20 mouse cellular contexts compared by ENCODE assay signal in genomic region chr1:164436749-164437148, GRCm38 (mm10). TPM values are rescaled to one million over a fixed set of nuclear protein-coding genes. Genes with fewer than 3 reads are reported as not detected.
DNase-seq lines count a peak whose midpoint lies in the region; ATAC-seq and TF ChIP-seq lines count a peak whose summit lies in the region.
"Had no signal": no experiment of that assay in that cellular context is flagged by ENCODE, and none has a peak within 500 bp of the region (broad histone marks: within the 10 kb centered on the region; RNA-seq: fewer than 3 reads in every experiment).

No protein-coding gene starts in this region.

- 85% methylated on average over 7 of the region's 7 CpGs for WGBS in hindbrain, embryonic 16.5 days
- 90% methylated on average over 7 of the region's 7 CpGs for WGBS in hindbrain, embryonic 13.5 days
- WGBS in small intestine, adult 2 months = 54% methylated on average over 7 of the region's 7 CpGs

- no peak overlapping the region for H3K27ac ChIP-seq in hindbrain, embryonic 16.5 days (ENCODE audit: low read depth, low read length)
- H3K27ac ChIP-seq in hindbrain, embryonic 13.5 days = no peak overlapping the region
- no peak overlapping the region for H3K27ac ChIP-seq in cortical plate, adult 2 months (ENCODE audit: insufficient read depth, low read length)
- H3K27ac ChIP-seq in small intestine, adult 2 months (ENCODE audit: insufficient read depth, low read depth, low read length) = 0 out of 2 replicates have a peak overlapping the region, but pooled peaks have one; percentile 16
- H3K27ac ChIP-seq: forebrain, embryonic 12.5 days; heart, embryonic 10.5 days; hindbrain, embryonic 12.5 days; intestine, embryonic 15.5 days had no signal

- H3K9ac ChIP-seq in hindbrain, embryonic 16.5 days (ENCODE audit: low read depth, low read length) = no peak overlapping the region
- H3K9ac ChIP-seq in hindbrain, embryonic 13.5 days = no peak overlapping the region
- H3K9ac ChIP-seq: forebrain, embryonic 12.5 days; hindbrain, embryonic 12.5 days; intestine, embryonic 15.5 days had no signal

- peak; percentile 10; the same call in 1 of the 2 replicates for ATAC-seq in hindbrain, embryonic 16.5 days
- no peak for ATAC-seq in hindbrain, embryonic 13.5 days (ENCODE audit: low FRiP score)
- ATAC-seq in cerebellum, adult (ENCODE audit: insufficient number of reproducible peaks, low FRiP score, low TSS enrichment) = no peak

- H3K27me3 ChIP-seq in hindbrain, embryonic 16.5 days (replicated peaks; ENCODE audit: control insufficient read depth, insufficient read depth, low read length) = no peaks in the 10 kb centered on the region
- no peaks in the 10 kb centered on the region for H3K27me3 ChIP-seq in hindbrain, embryonic 13.5 days
- no peaks in the 10 kb centered on the region for H3K27me3 ChIP-seq in small intestine, adult 2 months (ENCODE audit: control insufficient read depth, insufficient read depth, low read length)
- H3K27me3 ChIP-seq: forebrain, embryonic 12.5 days; hindbrain, embryonic 12.5 days; intestine, embryonic 15.5 days had no signal

- intact Hi-C loops in left cerebral cortex, postnatal 25 days (cut with DNase I) = loop anchor here (5.0 kb wide), 2 partner anchors 69 to 119 kb away; no protein-coding TSS in a partner anchor

- peak; percentile 26 to 38 for DNase-seq in left cerebral cortex, postnatal 25 days (ENCODE audit: low spot score in 2 of 2)
- DNase-seq in left cerebral cortex, adult 8-10 months (ENCODE audit: low spot score in 2 of 2) = no peak
- DNase-seq: adrenal gland, adult 8-10 months; adrenal gland, postnatal 36 days; cerebellum, adult 18-20 months; cerebellum, adult 9-11 months; cerebellum, postnatal 36 days; gastrocnemius, postnatal 10 days; heart, adult 18-20 months; heart, postnatal 10 days; heart, postnatal 4 days had no signal

- peaks cover 29% of the 10 kb centered on the region for H3K36me3 ChIP-seq in hindbrain, embryonic 16.5 days (ENCODE audit: control insufficient read depth, insufficient read depth, low read length)
- H3K36me3 ChIP-seq in hindbrain, embryonic 13.5 days = peaks cover 63% of the 10 kb centered on the region
- peaks cover 52% of the 10 kb centered on the region for H3K36me3 ChIP-seq in small intestine, adult 2 months (ENCODE audit: control insufficient read depth, insufficient read depth, low read length)

- no peak overlapping the region for H3K4me3 ChIP-seq in hindbrain, embryonic 16.5 days (ENCODE audit: low read length)
- H3K4me3 ChIP-seq in hindbrain, embryonic 13.5 days = no peak overlapping the region
- H3K4me3 ChIP-seq in cortical plate, adult 2 months (ENCODE audit: insufficient read depth, low read length) = no peak overlapping the region
- no peak overlapping the region for H3K4me3 ChIP-seq in small intestine, adult 2 months (ENCODE audit: low read depth, low read length)
- H3K4me3 ChIP-seq: forebrain, embryonic 12.5 days; heart, embryonic 10.5 days; hindbrain, embryonic 12.5 days; intestine, embryonic 15.5 days had no signal

- no peak for TF ChIP-seq CTCF in cortical plate, adult 2 months (IDR thresholded peaks at IDR 0.05; ENCODE audit: extremely low read depth, insufficient read depth, low read length)
- no peak for TF ChIP-seq CTCF in small intestine, adult 2 months (IDR thresholded peaks at IDR 0.05; ENCODE audit: extremely low read depth, insufficient read length, insufficient replicate concordance, low read depth, low read length)

- TF ChIP-seq POLR2A in cortical plate, adult 2 months (IDR thresholded peaks at IDR 0.05; ENCODE audit: extremely low read depth, insufficient read depth, low read length) = 0 out of 2 replicates have a peak, but pooled peaks have one; percentile 13
- no peak for TF ChIP-seq POLR2A in small intestine, adult 2 months (IDR thresholded peaks at IDR 0.05; ENCODE audit: low read depth, low read length)

- H3K4me2 ChIP-seq in hindbrain, embryonic 16.5 days (ENCODE audit: low read length) = no peak overlapping the region
- no peak overlapping the region for H3K4me2 ChIP-seq in hindbrain, embryonic 13.5 days
- H3K4me2 ChIP-seq: forebrain, embryonic 12.5 days; hindbrain, embryonic 12.5 days; intestine, embryonic 15.5 days had no signal

- no peaks in the 10 kb centered on the region for H3K9me3 ChIP-seq in hindbrain, embryonic 16.5 days (ENCODE audit: control insufficient read depth, low read length)
- H3K9me3 ChIP-seq in hindbrain, embryonic 13.5 days = no peaks in the 10 kb centered on the region
- H3K9me3 ChIP-seq: forebrain, embryonic 12.5 days; heart, embryonic 10.5 days; hindbrain, embryonic 12.5 days; intestine, embryonic 15.5 days had no signal

- H3K4me1 ChIP-seq in hindbrain, embryonic 16.5 days (ENCODE audit: control insufficient read depth, insufficient read depth, low read depth, low read length) = no peaks in the 10 kb centered on the region
- H3K4me1 ChIP-seq in hindbrain, embryonic 13.5 days (replicated peaks) = peaks cover 6% of the 10 kb centered on the region; the same call in 1 of the 2 replicates
- H3K4me1 ChIP-seq in cortical plate, adult 2 months (ENCODE audit: control insufficient read depth, insufficient read depth, low read length) = no peaks in the 10 kb centered on the region; the same call in none of the 2 replicates
- peaks cover 5% of the 10 kb centered on the region for H3K4me1 ChIP-seq in small intestine, adult 2 months (ENCODE audit: control insufficient read depth, insufficient read depth, insufficient read length, low read length)
- H3K4me1 ChIP-seq: forebrain, embryonic 12.5 days; hindbrain, embryonic 12.5 days; intestine, embryonic 15.5 days had no signal

RNA-seq across cellular contexts. Expression of gene Atp1b1, which starts 21.4 kb away (rescaled TPM):
- polyA plus RNA-seq in hindbrain, embryonic 16.5 days (2015; fragmentation: Nextera tagmentation; extraction: Ambion mirVana) = 383 and 485 TPM in 2 replicates
- 129 and 131 TPM in 2 replicates for polyA plus RNA-seq in hindbrain, embryonic 13.5 days (2015; fragmentation: Nextera tagmentation; extraction: Ambion mirVana)
- total RNA-seq in left cerebral cortex, postnatal 25 days (2021) = 1,000 to 10,000 TPM; 1,756 to 1,769 TPM
- 1,000 to 10,000 TPM; 1,623 to 1,744 (median 1,693) TPM for total RNA-seq in left cerebral cortex, adult 8-10 months (2022)
- 1,191 and 1,273 TPM in 2 replicates for polyA plus RNA-seq in cortical plate, adult 2 months (2012; rRNA removed)
- polyA plus RNA-seq in small intestine, adult 2 months (2012; rRNA removed) = 204 and 369 TPM in 2 replicates

Comparison
In these comparisons a context has a peak if more than half of its experiments do, and no peak if none do; other contexts are left out.
1. DNase-seq: peak in left cerebral cortex, postnatal 25 days (2 of 2); none in left cerebral cortex, adult 8-10 months (0 of 2).